Mouse (Mus musculus) bone marrow, adult 2 months (tissue): ENCODE measurements around the gene Rabep2. TPM values are rescaled to one million over a fixed set of nuclear protein-coding genes. Genes with fewer than 3 reads are reported as not detected.
A peak's percentile ranks its signal among the peaks of the same experiment; 100 is the strongest.

ENCODE experiments used
- H3K27ac ChIP-seq: fragments of 200-500 bp; 2 replicates; pipeline ENCODE4 v1.5.1; 2012; ENCODE audit warnings: low read depth, mild to moderate bottlenecking, control low read depth, inconsistent platforms, low read length; ENCODE audit not compliant: control insufficient read depth, poor library complexity, insufficient read depth
- H3K4me1 ChIP-seq: fragments of 200-500 bp; 2 replicates; pipeline ENCODE4 v1.6.1; 2011; ENCODE audit warnings: low read length; ENCODE audit not compliant: control insufficient read depth, insufficient read depth
- H3K4me3 ChIP-seq: fragments of 200-500 bp; replicated peaks from 2 replicates; pipeline ENCODE3; 2011; ENCODE audit warnings: mild to moderate bottlenecking, low read depth, low read length, control low read depth; ENCODE audit not compliant: control insufficient read depth
- CTCF ChIP-seq: fragments of 200-500 bp; IDR thresholded peaks from 2 replicates; pipeline ENCODE4 v1.5.1; 2011; ENCODE audit warnings: low read length, control low read depth; ENCODE audit not compliant: control insufficient read depth, insufficient read depth
- POLR2A ChIP-seq: fragments of 200-500 bp; IDR thresholded peaks from 2 replicates; pipeline ENCODE4 v1.6.1; 2011; ENCODE audit warnings: low read depth, mild to moderate bottlenecking, control low read depth, low read length, borderline replicate concordance; ENCODE audit not compliant: control insufficient read depth
- WGBS: fragments of 180-500 bp; shearing (Covaris S2); methylation state at CpG from one replicate; pipeline ENCODE4 v1.1.7; 2018; 5-methylcytosine and 5-hydroxymethylcytosine counted together
- polyA plus RNA-seq: library from polyadenylated mRNA; stranded (reverse); fragments of >200 nt; gene quantifications from 2 replicates; pipeline ENCODE4 v1.2.4, GENCODE M21; 2011; ENCODE audit warnings: low replicate concordance; ENCODE audit not compliant: missing spikeins, insufficient read depth, insufficient read length

Gene Rabep2
- polyA plus RNA-seq, 1 experiment, result 28.6 TPM

DNA sequence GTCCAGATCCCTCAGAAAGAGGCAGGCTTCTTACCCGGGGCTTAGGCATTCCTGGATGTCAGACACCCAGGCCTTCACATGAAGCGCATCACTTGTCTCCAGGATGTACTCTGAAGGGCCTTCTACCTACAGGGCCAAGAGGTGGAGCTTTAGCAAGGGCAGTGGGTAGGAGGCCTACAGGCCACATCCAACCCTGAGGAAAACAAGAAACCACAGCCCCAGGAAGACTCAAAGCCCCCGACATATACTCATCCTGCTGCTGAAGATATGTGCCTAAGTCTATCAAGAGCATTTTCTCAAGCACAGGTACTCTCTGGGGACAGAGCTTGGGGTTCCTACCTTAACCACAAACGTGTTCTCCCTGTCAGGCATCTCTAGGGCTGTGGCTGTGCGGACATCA is 42.8 kb downstream of the Rabep2 start:
- TF ChIP-seq POLR2A, result no peak
- TF ChIP-seq CTCF, result no peak
- 55% methylated on average over 5 of the region's 5 CpGs for WGBS
- Histone ChIP-seq H3K4me3 (no peak overlapping the region), H3K27ac (peak overlapping the region; percentile 12), H3K4me1 (peaks cover 9% of the 10 kb centered on the region)

GRCm38 (mm10) chr7:126471853-126472252 is 43.3 kb downstream of the Rabep2 start:
- Histone ChIP-seq H3K4me3 (peak overlapping the region; percentile 23), H3K4me1 (peaks cover 9% of the 10 kb centered on the region), H3K27ac (peak overlapping the region; percentile 85)
- no peak for TF ChIP-seq POLR2A
- no peak for TF ChIP-seq CTCF
- 16% methylated on average over 4 of the region's 4 CpGs for WGBS

- Histone ChIP-seq H3K4me1 (peaks cover 9% of the 10 kb centered on the region), H3K27ac (peak overlapping the region; percentile 85), H3K4me3 (peak overlapping the region; percentile 23)
Observed at GRCm38 (mm10) chr7:126472306-126472705, 43.7 kb downstream of the Rabep2 start.

DNA sequence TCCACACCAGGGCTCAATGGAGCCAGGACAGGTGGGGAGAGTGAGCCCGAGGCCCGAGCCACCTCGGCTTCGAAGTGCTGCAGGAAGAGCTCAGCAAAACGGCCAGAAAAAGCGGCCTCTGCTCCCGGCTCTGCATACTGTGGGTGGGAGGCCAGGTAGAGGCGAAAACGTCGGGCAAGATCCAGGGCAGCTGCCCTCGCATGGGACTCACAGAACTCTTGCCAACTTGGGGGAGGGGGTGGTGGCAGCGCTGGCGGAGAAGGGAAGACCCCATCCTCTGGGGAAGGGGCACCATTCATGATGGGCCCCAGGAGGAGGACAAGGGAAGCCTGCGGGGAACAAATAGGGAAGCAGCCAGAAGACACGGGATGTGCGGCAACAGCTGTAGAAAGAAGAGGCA is 44.2 kb downstream of the Rabep2 start:
- 12% methylated on average over 16 of the region's 16 CpGs for WGBS
- no peak overlapping the region for H3K4me3 ChIP-seq
- H3K4me1 ChIP-seq, result peaks cover 9% of the 10 kb centered on the region
- H3K27ac ChIP-seq, result peak overlapping the region; percentile 85
- TF ChIP-seq CTCF (no peak), POLR2A (no peak)

More at GRCm38 (mm10) chr7:126472306-126472705, 43.7 kb downstream of the Rabep2 start:
- TF ChIP-seq CTCF (no peak), POLR2A (no peak)
- WGBS, result 9% methylated on average over 13 of the region's 13 CpGs

GRCm38 (mm10) chr7:126473470-126474086 is 45.0 kb downstream of the Rabep2 start:
- H3K27ac ChIP-seq, result no peak overlapping the region
- 52% methylated on average over 9 of the region's 9 CpGs for WGBS
- TF ChIP-seq CTCF, result no peak
- TF ChIP-seq POLR2A, result no peak
- peak overlapping the region; percentile 28 for H3K4me3 ChIP-seq
- H3K4me1 ChIP-seq, result peaks cover 9% of the 10 kb centered on the region

GRCm38 (mm10) chr7:126474486-126474955 is 46.0 kb downstream of the Rabep2 start:
- H3K4me1 ChIP-seq, result peaks cover 9% of the 10 kb centered on the region
- peak overlapping the region; percentile 87 for H3K4me3 ChIP-seq
- TF ChIP-seq CTCF (no peak), POLR2A (0 out of 2 replicates have a peak, but pooled peaks have one; percentile 11)
- under 1% methylated on average over 27 of the region's 27 CpGs for WGBS
- H3K27ac ChIP-seq, result peak overlapping the region; percentile 90

GRCm38 (mm10) chr7:126474993-126475581 is 46.5 kb downstream of the Rabep2 start, which contains the start of gene Sh2b1:
Gene Sh2b1 (minus strand): TSS chr7:126475424.
- peak within 1 kb of the TSS; percentile 90 for H3K27ac ChIP-seq
- under 1% methylated on average over 53 of the region's 53 CpGs for WGBS
- H3K4me3 ChIP-seq, result peak within 1 kb of the TSS; percentile 87
- peak; percentile 69 for TF ChIP-seq POLR2A
- peak; percentile 50; the same call in 1 of the 2 replicates for TF ChIP-seq CTCF
- H3K4me1 ChIP-seq, result peaks cover 9% of the 10 kb centered on the region

GRCm38 (mm10) chr7:126481699-126482098 is 53.1 kb downstream of the Rabep2 start:
- H3K4me3 ChIP-seq, result no peak overlapping the region
- H3K27ac ChIP-seq, result no peak overlapping the region
- WGBS, result 18% methylated on average over 5 of the region's 5 CpGs
- no peak for TF ChIP-seq CTCF
- no peak for TF ChIP-seq POLR2A
- H3K4me1 ChIP-seq, result no peaks in the 10 kb centered on the region
